Mouse (Mus musculus): ENCODE measurements at regions not wholly inside any gene's neighbourhood (a gene's known extent, or its start where the extent isn't known, plus 50 kb on each side); places are given as distances from the start of the nearest gene placed in this dataset.

GRCm38 (mm10) chr1:92386752-92387151 is 86.9 kb downstream of the Ndufa10 start:
- DNase-seq = no peak

GRCm38 (mm10) chr1:92384945-92385344 is 88.7 kb downstream of the Ndufa10 start:
- no peak for DNase-seq

- no peak for DNase-seq
These were observed 89.9 kb downstream of the Ndufa10 start for GRCm38 (mm10) chr1:92383749-92384148.

GRCm38 (mm10) chr1:92379510-92379886 is 94.2 kb downstream of the Ndufa10 start:
- DNase-seq = no peak

- DNase-seq = peak; percentile 23
These were observed 94.7 kb downstream of the Ndufa10 start for GRCm38 (mm10) chr1:92378741-92379509.

GRCm38 (mm10) chr1:92376456-92376855 is 97.2 kb downstream of the Ndufa10 start:
- peak; percentile 27 for DNase-seq

GRCm38 (mm10) chr1:92372222-92372990 is 101.3 kb downstream of the Ndufa10 start:
- no peak for DNase-seq

- DNase-seq = peak; percentile 6
These were observed 102.2 kb downstream of the Ndufa10 start for GRCm38 (mm10) chr1:92371357-92371981.

GRCm38 (mm10) chr1:92370842-92371241 is 102.8 kb downstream of the Ndufa10 start:
- no peak for DNase-seq

GRCm38 (mm10) chr1:92369972-92370371 is 103.7 kb downstream of the Ndufa10 start:
- no peak for DNase-seq

- DNase-seq = no peak
These were observed 107.4 kb downstream of the Ndufa10 start for GRCm38 (mm10) chr1:92366249-92366648.

GRCm38 (mm10) chr1:92365366-92366075 is 108.1 kb downstream of the Ndufa10 start:
- DNase-seq = no peak

- DNase-seq = no peak
These were observed 112.0 kb downstream of the Ndufa10 start for GRCm38 (mm10) chr1:92361677-92362076.

- DNase-seq = peak; percentile 54
These were observed 113.4 kb downstream of the Ndufa10 start for GRCm38 (mm10) chr1:92360255-92360654.

GRCm38 (mm10) chr1:92359473-92359872 is 114.2 kb downstream of the Ndufa10 start:
- no peak for DNase-seq

GRCm38 (mm10) chr1:92358758-92359287 is 114.8 kb downstream of the Ndufa10 start:
- no peak for DNase-seq

GRCm38 (mm10) chr1:92348353-92349005 is 125.2 kb downstream of the Ndufa10 start:
- DNase-seq = no peak

GRCm38 (mm10) chr1:92347656-92348055 is 126.0 kb downstream of the Ndufa10 start:
- no peak for DNase-seq

GRCm38 (mm10) chr1:92343768-92344167 is 129.9 kb downstream of the Ndufa10 start:
- DNase-seq = no peak

GRCm38 (mm10) chr1:92343161-92343598 is 130.5 kb downstream of the Ndufa10 start:
- no peak for DNase-seq

- peak; percentile 24 for DNase-seq
These were observed 131.7 kb downstream of the Ndufa10 start for GRCm38 (mm10) chr1:92341846-92342540.
